Mouse (Mus musculus): ENCODE data around the gene Pkn3.

GRCm38 (mm10) chr2:30066046-30066901 is 11.2 kb upstream of the Pkn3 start:
- TF ChIP-seq EP300 (IDR thresholded peaks at IDR 0.05; ENCODE audit: low read depth): no peak
- TF ChIP-seq CTCF (IDR thresholded peaks at IDR 0.05; ENCODE audit: low read depth): no peak

Measured in liver, embryonic 14.5 days (tissue).